Mouse (Mus musculus): ENCODE results near the gene Rpl7l1.
"Not testable (repeated sequence)": the region's sequence is repeated elsewhere in the genome, so short reads cannot be mapped to it uniquely, and the experiment has no call there.

Gene Rpl7l1

DNA sequence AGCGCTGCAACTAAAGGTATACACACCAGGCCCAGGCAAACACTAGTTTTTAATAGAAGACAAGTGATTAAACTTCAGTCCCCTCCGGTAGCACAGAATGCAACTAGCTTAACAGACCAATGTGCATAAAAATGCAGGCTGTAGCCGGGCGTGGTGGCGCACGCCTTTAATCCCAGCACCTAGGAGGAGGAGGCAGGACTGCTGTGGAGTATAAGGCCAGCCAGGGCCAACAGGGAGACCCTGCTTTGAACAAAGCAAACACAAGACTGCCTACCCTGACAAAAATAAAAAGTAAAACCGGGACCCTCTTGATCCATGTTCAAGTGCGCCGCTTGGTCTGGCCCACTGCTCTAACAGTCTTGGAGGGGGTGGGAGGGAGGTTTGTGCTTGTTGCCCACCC is 7.4 kb downstream of the Rpl7l1 start:
- DNase-seq (ENCODE audit: low spot score) = no peak

DNA sequence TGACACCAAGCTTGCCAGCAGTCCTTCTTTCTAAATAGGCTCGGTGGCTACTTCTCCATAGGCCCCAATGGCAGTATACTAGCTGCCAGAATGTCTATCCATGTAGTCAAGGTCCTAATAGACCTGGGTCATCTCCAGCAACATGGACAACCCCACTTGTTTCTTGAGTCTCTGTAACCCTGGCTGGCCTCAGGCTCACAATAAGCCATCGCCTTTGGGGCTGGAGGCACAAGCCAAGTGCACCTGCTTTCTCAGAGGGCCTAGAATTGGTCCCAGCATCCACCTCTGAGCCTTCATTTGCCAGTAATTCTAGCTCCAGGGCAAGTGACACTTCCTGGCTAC is 8.4 kb downstream of the Rpl7l1 start:
- DNase-seq (ENCODE audit: low spot score) = no peak

DNA sequence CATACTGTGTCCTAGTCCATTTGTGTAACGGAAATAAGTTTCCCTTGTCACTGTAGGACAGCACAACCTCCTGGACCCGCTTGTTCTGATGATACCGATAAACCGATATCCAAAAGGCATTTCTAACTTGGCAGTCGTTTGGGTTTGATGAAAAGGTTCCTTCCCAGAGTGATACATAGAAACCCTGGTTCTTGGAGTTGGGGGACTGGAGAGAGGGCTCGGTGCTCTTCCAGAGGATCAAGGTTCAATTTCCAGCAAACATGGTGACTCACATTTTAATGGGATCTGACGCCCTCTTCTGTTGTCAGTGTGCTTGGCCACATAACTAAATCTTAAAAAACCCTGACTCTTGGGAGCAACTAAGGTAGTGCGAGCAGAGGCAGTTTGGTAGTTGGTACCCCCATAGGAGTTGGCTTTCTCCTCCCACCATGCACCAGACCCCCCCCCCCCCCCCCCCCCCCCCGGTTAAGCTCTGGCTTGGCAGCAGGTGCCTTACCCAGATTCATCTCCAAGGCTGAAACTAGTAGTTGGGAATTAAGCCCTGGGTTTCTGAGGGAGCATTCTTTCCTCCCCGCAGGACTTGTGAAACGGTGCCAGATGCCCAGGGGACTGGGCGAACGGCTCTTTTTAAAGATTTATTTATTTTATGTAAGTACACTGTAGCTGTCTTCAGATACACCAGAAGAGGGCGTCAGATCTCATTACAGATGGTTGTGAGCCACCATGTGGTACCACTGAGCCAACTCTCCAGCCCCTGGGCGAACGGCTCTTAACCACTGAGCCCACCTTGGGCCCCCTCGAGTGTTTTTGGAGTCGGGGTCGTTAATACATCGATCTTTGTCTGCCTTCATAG is 9.0 kb downstream of the Rpl7l1 start:
- DNase-seq (ENCODE audit: low spot score) = no peak

DNA sequence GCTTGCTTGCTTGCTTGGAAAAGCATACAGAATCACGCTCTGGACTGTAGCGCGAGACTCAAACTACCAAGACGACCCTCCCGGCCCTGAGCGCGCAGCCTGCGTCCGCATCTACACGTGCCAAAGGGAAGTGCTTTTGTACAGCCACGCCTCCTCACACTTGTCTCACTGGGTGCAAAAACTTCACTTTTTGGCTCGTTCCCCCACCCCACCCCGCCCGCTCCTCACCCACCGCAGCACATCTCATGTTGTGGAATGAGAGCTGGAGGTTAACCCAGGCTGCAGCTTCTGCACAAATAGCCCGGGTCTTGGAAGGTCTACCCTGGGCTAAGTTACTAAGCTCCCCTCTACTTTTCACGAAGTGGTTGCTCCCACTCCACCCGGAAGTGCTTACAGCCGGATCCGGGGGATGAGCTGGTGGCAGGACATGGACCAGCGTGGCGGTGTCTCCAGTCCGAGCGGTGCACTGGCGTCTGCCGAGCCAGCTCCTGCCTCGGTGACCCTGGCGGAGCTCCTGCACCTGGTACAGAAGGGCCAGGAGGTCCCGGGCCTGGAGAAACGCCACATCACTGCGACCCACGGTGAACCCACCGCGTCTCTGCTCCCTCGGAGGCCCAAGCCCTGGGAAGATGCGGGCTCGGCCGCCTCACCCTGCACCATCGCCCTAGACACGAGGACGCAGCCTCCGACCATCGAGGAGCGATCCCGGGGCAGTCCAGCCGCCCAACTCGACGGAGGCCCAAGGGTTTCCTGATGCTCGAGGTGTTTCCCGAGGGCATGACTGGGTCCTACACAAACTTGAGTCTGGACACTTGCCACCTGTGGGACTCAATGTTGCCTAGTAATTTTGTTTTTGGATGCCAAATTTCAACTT is 9.8 kb downstream of the Rpl7l1 start, which contains the start of gene 2310039H08Rik:
Gene 2310039H08Rik, plus strand, starts transcription at position 232 of the 874 bp plus-strand sequence.
- DNase-seq (ENCODE audit: low spot score) = peak; percentile 43

DNA sequence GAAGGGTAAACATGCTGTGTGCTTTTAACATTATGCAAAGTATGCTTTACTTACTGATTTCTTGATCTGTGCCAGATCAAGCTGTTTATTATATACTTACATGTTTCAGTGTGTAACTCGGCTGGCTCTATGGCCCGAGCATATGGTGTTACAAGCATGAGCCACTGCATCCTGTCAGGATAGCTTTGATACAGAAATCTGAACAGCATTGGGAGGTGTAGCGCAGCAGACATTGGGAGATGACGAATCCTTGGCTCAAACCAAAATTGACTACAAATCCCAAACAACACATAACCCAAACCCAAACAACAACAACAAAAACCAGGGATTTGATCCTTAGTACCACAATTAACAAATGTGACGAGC is 10.5 kb downstream of the Rpl7l1 start:
- DNase-seq (ENCODE audit: low spot score) = no peak

DNA sequence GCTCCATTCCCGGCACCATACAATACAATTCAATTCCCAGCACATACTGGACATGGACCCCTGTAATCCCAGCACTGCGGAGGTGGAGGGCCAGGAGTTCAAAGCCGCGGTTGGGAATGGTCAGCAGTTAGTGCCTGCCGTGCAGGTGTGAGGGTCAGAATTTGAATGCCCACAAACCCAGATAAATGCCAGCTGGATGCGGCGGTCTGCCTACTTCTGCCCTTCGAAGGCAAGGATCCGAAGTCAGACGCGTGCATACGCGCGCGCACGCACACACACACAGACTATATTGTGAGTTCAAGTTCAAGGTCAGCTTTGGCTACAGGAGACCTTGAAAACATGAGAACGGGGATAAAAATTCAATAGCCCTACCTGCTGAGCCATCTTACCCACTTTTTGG is 10.9 kb downstream of the Rpl7l1 start:
- no peak for DNase-seq (ENCODE audit: low spot score)

DNA sequence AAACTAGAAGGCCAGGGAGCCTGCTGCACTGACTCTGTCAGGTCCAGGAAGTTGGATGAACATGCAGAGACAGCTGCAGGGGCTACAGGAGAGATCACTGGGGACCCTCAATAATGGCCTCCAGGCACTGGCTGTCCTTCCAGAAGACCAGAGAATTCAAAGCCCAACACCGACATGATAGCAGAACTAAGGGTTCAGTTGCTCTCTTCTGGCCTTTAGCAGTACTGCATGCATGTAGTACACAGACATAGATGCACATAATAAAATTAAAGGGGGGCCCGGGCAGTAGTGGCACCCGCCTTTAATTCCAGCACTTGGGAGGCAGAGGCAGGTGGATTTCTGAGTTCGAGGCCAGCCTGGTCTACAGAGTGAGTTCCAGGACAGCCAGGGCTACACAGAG is 11.4 kb downstream of the Rpl7l1 start:
- DNase-seq (ENCODE audit: low spot score) = no peak

DNA sequence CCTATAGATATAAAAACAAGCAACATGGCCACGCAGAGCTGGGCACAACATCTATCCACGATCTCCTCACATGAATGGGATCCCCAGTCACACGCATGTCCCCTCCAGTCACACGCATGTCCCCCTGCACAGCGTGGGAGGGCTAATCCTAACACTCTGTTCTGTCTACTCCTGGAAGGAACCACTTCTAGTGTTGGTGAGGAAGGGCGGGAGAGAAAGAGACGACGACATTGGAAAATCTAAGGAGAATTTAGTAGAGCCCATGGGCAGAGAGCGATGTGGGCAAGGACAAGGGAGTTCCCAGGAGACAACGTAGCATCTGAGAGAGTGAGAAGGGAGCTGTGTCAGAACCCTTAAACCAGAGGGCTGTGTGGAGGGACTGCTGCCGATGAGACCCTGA is 11.9 kb downstream of the Rpl7l1 start:
- DNase-seq (ENCODE audit: low spot score) = no peak

DNA sequence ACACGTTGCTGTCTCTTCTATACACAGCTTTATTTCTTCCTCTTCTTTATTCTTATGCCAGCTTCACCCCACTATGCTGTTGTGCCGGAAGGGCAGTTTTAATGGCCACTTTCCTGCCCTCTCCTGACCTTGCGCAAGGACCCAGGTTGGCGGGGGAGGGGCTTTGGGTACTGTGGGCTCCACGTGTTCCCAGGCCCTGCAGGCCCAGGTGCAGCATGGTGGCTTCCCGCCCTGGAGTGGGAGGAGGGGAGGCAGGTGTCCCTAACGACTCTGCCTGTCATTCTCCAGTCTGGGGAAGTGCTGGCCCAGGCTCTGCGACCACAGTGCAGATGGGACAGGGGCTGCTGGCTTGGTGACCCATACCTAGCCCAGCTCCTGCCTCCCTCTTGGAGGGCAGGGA is 14.6 kb downstream of the Rpl7l1 start:
- DNase-seq (ENCODE audit: low spot score) = no peak

DNA sequence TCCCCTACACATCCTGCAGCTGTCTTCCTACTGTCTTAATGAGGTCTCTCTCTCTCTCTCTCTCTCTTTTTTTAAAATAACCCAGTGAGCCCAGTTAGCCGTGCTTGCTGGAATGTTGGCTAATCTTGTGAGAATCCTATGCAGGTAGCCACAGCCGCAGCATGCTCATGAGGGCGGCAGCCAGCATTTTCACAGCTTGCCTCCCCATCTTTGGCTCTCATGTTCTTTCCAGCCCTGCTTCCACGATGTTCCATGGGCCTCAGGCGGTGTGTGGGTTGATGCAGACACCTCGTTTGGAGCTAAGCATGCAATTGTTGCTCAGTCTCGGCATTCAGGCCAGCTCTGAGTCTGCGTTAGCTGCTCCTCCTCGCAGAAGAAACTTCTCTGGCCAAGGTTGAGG is 17.6 kb downstream of the Rpl7l1 start:
- DNase-seq (ENCODE audit: low spot score) = not testable (repeated sequence)

DNA sequence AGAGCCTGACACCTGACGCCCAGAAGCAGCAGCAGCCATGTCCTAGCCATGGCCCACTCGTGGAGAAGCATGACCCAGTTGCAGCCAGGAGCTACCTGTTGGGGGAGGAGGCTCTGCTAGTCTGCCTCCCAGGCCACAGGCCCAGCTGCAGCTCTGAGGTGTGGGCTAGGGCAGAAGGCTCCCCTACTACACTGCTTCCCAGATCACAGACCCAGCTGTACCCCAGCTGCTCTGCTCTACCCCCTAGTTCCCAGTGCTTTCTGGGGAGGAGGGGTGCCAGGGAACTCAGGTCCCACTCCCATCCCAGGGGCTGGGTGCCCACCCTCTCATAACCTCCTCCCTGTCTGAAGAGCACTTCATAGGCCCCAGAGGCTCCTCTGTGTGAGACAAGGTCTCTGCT is 18.9 kb downstream of the Rpl7l1 start, which contains the start of gene Ptcra:
Gene Ptcra, minus strand, starts transcription at position 169 of the 400 bp plus-strand sequence.
- no peak for DNase-seq (ENCODE audit: low spot score)

DNA sequence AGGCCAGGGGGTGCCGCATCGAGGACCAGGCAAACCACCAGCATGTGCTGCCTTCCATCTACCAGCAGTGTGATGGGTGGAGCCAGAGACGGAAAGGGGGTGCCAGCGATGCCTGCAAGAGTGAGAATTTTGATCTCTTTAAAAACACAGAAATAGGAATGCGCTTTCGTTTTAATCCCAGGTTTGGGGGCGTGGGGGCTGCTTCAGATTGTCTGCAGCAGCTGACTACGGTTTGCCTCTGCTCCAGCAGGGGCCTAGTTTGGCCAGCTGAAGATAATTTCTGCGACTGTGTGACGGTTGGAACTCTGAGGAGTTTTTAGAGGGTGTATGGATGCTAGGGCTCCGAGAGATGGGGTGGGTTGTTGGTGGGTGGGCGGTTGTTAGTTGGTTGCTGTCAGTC is 23.7 kb downstream of the Rpl7l1 start:
- DNase-seq (ENCODE audit: low spot score) = no peak

DNA sequence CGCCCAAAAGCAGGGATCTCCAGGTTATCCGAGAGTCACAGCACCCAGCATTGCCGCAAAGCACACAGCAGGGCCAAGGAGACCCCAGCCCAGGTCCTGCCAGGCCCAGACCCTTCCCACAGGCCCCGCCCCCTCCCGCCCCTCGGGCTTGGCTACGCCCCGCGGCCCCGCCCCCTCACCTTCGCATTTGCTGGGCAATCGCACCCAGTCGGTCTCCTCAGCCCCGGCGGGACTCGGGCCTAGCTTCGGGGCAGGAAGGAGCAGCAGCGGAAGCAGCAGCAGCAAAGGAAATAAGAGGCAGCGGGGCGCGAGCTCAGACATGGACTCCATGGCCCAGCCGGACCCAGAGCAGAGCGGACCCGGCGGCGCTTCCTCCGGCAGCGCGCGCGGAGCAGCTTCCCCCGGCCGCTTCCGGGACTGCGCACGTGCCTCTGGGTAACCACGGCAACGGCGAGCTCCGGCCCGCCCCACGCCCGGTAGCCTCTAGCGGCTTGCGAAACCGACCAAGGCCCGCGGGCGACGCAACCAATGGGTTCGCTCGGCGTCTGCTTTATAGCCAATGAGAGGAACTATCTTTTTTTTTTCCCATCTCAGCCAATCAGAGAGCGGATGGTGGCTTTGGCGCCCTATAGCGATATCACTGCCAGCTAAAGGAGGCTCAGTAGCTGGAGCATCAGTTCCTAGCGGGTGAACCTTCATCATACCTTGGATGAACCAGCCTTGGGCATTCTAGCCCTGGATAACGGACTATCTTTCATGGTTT is 30.5 kb downstream of the Rpl7l1 start, which contains the start of gene Cnpy3:
Gene Cnpy3, minus strand, starts transcription at position 421 of the 763 bp plus-strand sequence.
- peak; percentile 93 for DNase-seq (ENCODE audit: low spot score)

DNA sequence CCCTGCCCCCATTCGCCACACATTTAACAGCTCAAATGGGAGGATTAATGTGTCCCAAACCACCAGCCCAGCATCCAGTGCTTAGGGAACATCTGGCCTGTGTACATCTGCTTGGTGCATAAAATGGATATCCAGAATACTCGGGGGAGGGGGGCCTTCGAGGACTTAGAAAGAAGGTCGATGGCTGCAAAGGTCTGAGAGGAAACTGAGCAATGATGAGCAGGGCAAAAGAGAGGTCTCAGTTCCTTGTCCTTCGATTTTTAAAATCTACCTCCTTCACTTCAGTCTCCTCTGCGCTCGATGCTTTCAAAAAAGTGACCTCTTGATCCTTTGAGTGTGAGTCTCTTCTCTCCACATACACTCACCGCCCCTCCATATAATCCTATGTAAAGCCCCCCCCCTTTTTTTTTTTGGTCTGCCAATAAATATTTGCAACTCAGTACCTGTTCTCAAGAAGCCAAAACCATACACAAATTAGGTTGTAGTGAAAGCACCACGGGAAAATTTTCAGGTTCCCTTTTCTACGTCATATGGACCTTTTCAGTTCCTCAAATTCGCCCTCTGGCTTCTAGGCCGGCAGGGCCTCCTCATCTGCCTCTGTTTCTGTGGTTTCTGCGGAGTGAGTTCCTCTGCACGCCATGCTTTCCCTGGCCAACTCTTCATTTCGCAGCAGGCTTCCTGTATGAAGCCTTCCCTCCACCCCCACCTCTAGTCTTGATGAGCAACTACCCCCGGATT is 31.2 kb downstream of the Rpl7l1 start:
- no peak for DNase-seq (ENCODE audit: low spot score)

DNA sequence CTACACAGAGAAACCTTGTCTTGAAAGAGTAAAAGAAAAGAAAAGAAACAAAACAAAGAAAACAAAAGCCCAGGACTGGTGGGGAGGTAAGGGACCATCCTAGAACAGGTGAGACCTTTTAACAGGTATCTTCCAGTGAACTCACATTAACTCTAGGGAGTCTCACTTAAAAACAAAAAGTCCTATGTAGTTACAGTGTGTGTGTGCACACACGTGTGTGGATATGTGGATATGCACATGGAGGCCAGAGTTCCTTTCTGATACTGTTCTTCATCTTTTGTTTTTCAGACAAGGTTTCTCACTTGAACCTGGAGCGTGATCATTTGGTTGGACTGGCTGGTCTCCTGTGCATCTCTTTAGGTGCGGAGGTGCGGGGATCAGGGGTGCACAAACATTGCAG is 31.9 kb downstream of the Rpl7l1 start:
- no peak for DNase-seq (ENCODE audit: low spot score)

DNA sequence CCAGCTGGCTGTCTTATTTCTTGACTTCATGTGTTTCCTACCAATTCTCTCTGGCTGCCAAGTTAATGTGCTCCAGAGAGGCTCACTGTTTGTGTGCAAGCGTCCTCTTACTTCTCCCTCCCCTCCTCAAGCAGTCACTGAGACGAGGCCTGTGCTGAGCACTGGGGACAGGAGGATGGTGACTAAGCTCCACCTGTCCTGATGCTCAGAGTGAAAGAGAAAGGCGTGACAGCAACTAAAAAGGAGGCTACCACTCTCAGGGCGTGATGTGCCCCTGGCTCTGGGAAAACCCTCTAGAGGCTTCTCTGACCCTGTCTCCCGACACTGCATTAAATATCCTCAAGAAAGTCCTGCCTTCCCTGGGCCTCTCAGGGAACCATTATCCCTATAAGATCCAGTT is 33.2 kb downstream of the Rpl7l1 start:
- DNase-seq (ENCODE audit: low spot score) = no peak

DNA sequence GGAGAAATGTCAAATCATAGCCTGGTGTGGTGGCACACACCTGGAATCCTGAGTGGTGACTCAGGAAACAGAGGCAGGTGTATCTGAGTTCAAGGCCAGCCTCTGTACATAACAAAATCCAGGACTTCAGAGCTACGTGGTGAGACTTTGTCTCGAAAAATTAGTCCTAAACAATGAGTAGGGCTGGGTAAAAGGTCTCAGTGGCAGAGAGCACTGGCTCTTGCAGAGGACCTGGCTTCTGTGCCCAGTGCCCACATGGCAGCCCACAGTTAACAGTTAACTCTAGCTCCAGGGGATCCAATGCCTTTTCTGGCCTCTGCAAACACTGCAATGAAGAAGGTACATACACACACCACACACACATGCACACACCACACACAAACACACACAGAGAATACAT is 34.7 kb downstream of the Rpl7l1 start:
- no peak for DNase-seq (ENCODE audit: low spot score)

DNA sequence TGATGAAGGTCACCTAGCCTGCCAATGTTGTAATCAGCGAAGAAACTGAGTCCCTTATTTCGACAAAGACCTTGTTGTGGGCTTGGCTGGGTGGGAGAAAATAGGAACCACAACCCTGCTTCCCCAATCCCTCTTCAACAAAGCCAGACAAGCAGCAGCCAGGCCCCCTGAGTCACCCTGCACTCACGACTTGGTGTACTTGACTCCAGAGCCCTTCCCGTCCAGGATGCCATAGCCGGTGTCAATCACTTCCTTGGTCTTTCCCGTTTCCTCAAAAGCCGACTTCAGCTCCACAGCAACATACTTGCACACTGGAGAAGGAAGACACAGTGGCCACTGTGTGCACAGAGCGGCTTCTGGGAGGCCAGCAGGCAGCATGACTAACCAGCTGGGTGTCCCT is 35.2 kb downstream of the Rpl7l1 start:
- no peak for DNase-seq (ENCODE audit: low spot score)

DNA sequence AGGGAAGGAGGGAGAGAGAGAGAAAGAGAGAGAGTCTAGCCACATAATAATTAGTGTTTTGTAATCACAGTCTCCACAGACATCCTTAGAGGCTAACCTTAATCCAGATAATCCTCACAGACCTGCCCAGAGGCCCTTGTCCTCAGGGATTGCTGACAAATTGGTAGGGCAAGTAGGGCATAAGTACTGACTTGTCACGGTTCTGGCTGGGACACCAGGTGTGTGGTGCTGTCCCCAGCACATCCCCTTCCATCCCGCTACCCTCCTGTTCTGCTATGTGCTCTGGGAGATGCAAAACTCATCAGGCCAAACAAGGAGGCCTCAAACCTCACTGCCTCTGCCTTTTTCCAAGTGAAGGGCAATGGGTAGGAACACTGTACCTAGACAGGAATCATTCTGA is 37.0 kb downstream of the Rpl7l1 start:
- DNase-seq (ENCODE audit: low spot score) = no peak

DNA sequence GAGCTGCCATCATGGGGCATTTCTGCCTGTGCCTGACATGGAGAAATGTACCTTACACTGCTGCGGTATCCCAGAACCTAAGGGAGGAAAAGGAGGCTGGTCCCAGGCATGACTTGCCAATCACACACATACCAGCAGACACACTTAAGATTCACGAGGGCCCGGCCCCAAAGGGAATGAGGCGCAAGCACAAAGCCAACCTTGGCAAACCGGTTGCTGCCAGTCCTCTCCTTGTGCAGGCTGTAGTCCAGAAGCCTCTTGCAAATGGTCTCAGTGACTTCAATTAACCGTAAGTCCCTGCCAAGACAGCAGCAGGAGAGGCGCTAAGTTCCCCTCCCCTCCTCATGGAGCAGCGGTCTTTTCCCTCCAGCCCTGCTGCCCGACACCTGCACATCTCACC is 39.5 kb downstream of the Rpl7l1 start:
- no peak for DNase-seq (ENCODE audit: low spot score)

DNA sequence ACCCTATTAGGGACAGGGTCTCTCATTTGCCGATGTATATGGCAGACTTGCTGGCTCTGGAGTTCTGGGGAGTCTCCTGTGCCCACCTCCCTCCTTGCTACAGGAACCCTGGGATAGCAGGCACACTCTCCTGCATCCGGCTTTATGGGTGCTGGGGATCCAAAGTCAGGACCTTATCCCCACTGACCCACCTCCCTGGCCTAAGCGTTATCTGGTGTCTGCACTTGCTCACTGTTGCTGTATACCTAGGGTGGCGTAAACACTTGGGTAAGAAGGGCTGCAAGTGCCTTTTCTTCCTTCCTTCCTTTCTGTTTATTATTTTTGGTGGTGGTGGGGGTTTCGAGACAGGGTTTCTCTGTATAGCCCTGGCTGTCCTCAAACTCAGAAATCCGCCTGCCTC is 41.2 kb downstream of the Rpl7l1 start:
- DNase-seq (ENCODE audit: low spot score) = no peak

DNA sequence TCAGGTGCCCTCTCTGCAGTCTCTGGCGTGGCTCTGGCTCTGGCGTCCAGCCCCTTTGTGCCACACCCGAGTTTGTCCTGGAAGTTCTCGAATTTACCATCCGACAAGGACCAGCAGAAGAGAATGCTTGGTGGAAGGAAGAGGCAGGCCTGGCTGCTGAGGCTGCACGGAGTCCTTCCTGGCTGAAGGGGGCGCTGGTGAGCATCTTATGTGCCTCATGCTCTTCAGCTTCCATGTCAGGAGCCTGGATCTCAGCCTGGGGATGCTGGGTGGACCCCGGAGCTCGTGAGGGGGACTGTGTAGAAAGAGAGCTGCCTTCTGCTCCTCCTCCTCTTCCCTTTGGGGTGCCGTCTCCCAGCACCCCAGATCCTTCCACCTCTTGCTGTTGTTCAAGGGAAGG is 46.3 kb downstream of the Rpl7l1 start:
- DNase-seq (ENCODE audit: low spot score) = no peak
